Mouse (Mus musculus) lung, adult 2 months (tissue): ENCODE measurements around the gene Fbln1.

Experiments used
- CTCF ChIP-seq: fragments of 200-500 bp; IDR thresholded peaks from 2 replicates; pipeline ENCODE4 v1.5.1; 2011; ENCODE audit warnings: mild to moderate bottlenecking, low read length, control low read depth; ENCODE audit not compliant: insufficient read depth
- POLR2A ChIP-seq: fragments of 200-500 bp; IDR thresholded peaks from 2 replicates; pipeline ENCODE4 v1.6.1; 2011; ENCODE audit warnings: low read depth, mild to moderate bottlenecking, control low read depth, low read length, borderline replicate concordance; ENCODE audit errors: extremely low read depth

DNA sequence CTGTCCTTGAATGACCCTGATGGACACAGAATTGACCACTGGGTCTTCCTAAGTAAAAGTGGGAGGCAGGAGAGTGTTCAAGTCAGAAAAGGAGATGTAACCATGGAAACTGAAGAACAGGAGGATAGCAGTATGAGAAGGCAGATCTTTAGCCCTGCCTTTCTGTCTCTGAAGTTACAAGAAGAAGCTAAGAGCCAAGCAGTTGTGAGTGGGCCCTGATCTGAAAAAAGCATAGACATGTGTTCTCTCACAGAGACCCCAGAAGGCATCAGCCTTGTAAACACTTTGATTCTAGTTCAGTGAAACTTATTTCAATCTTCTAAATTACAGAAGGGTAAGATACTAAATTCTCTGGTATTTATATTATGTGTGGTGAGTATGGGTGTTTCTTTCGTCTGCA, 118.7 kb downstream of the Fbln1 start:
- TF ChIP-seq CTCF (no peak), POLR2A (no peak)
